Mouse (Mus musculus) ovary, adult 18-20 months (tissue): Measurements from ENCODE around the gene Mknk1.
A peak's percentile ranks its signal among the peaks of the same experiment; 100 is the strongest.

Experiments used
- DNase-seq: peaks from one replicate; pipeline ENCODE4 v3.0.0; 2022; ENCODE audit warnings: low spot score, mixed read lengths

Mknk1 gene

DNA sequence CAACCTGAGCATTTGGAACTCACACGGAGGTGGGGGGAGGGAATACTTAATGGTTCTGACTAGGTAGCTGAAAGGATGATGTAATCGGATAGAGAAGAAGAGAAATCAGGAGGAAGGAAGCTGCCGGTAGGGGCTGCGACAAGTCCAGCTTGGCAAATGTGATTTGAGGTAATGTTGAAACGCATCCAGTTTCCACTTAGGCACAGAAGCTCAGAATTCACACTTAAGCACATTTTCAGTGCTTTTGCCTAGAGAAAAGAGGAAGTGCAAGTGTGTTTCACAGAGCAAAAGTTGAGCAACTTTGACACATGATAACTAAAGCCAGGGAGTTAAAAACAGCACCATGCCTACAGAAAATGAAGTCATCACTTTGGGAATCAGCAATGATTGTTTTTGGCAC lies 8.4 kb downstream of the Mknk1 start:
- no peak for DNase-seq

DNA sequence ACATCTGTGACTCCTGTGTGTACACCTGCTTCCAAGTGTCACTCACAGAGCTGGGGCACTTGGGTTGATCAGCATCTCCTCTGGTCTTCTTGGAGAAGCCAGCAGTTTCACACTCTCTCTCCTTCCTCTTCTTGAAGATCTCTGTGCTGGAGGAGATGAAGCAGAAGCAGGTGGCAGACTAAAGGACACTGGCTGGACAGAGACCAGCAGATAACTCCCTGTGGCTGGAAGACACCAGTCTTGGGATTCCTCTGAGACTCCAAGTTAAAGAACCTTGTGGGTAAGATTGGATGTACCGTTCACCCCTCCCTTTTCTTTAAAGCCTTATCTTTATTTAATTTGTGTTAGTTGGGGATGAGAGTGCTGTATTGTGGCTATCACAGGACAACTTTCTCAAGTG lies 9.1 kb downstream of the Mknk1 start:
- DNase-seq: no peak

DNA sequence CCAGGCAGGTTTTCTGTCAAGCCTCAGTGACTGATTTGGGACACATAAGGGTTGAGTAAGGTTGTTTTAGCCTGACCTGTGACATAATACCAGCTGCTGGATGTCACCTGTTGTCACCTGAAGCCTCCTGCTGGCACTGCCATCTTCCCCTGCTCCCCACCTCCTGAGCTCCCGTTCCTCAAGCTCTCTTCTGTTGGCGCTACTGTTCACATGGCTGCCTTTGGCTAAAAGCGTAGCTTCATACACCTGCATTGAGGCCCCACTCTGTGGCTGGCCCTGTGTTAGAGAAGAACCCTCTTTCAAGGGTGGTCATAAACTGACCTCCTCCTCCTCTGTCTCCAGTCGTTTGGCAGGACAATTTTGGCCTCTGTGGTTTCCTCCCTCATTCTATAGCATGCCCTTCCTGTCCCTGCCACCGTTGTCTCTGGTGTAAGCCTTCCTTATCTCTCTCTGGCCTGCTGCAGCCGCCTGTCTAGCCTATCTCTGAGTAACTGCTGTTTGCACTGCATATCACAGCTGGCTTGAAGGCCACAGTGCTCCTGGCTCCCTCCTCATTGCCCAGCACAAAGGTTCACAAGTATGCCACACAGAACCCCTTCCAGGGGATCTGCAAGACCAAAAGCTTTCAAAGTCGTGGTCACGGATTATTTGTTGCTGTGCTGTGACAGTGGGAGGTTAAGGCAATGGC lies 10.1 kb downstream of the Mknk1 start:
- DNase-seq: peak; percentile 10

DNA sequence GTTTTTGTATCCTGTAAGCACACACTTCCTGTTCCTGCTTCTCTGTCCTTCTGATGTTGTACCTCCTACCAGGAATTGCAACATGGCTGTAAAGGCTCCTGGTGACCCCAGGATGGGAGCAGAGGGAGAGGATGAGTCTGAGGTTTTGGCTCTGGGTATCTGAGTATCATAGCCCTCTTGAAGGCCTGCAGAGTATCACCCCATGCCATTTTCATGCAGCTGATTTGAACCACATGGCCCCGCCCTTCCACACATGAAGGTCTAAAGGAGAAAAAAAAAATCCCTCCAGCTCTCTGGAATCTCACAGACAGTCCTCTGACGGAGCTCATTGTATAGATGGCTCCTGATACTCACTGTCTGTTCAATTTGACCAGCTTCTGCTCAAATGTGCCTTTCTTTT lies 11.1 kb downstream of the Mknk1 start:
- no peak for DNase-seq

DNA sequence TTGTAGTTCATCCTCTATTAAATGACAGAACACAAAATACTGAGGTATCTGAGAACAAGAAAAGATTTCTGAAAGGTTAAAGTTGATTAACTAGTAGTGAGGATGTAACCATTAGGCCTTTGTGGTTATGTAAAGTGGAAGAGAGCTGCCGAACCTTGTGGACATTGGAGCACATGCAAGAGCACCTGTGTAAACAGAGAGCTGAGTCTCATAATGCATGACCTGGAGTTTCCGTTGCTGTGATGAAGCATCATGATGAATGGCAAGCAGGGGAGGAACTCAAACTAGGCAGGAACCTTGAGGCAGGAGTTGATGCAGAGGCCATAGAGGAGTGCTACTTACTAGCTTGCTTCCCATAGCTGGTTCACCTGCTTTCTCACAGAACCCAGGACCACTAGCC lies 11.6 kb downstream of the Mknk1 start:
- no peak for DNase-seq

DNA sequence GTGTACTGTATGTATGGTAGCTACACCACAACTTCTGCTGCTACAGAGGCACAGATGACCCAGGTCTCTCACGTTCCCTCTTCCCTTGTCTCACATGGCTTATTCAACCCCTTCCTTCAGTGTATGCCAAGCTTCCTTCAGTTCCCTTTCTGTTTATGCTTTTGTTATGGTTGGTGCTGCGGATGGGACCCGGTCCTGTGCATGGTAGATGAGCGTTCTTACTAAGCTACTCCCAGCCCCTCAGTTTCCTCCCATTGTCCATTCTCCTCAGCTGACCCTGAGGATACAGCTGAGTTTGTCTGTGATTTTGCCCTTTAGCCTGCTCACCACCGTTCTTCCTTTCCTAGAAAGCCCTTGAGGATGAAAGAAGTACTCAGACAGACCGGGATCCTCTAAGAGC lies 12.6 kb downstream of the Mknk1 start:
- no peak for DNase-seq

DNA sequence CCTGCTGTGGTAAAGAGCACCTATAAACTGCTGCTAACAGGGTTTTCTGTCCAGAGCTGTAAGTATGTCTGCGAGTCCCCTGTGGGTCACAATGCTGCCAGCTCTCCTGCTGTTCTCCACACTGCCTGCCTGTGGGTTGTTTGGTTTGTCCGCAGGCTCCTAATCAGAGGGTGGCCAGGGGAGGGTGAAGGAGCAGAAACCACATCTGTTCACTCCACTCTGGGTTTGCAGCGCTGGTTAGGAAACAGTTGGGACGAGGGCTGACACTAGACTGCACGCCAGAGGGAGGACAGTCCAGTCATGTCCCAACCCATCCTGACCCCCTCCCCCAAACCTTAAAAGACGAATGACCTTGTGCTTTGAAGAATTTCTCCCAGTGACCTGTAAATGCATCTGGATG lies 16.1 kb downstream of the Mknk1 start:
- DNase-seq: no peak

DNA sequence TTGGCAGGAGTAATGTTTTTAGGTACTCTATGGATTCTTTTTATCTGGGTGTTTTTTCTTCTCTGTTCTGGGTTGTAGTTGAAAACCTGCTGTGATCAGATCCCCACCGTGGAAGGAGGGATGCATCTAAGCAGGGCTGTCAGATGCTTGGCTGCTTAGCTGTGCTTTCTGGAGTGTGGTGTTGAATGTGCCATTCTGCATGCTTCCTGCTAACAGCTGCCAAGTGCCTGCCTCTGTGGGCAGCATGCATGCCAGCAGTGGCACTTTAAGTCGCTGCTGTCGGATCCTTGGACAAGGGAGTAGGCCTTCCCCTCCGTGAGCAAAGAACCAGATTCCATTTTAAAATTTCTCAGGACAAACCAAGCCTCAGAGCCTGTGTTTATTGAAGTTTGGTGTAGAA lies 16.6 kb downstream of the Mknk1 start:
- no peak for DNase-seq

DNA sequence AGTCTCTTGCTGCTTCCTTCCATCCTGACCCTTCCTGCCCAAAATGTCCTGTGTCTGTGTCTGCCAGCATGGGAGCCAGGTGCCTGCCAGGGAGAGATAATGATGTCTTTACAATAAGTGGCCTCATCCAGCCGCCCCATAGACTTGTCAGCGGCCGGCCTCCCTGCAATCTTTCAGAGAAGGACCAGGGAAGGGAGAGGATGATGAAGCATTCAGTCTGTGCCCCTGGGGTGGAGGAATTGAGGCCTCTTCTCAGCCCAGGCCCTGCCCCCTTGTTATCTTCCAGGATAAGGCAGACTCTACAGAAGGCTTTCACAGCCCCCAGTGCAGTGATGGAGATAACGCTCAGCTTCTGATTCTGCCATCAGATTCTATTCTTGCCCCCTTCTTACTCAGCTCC lies 17.3 kb downstream of the Mknk1 start:
- DNase-seq: no peak

DNA sequence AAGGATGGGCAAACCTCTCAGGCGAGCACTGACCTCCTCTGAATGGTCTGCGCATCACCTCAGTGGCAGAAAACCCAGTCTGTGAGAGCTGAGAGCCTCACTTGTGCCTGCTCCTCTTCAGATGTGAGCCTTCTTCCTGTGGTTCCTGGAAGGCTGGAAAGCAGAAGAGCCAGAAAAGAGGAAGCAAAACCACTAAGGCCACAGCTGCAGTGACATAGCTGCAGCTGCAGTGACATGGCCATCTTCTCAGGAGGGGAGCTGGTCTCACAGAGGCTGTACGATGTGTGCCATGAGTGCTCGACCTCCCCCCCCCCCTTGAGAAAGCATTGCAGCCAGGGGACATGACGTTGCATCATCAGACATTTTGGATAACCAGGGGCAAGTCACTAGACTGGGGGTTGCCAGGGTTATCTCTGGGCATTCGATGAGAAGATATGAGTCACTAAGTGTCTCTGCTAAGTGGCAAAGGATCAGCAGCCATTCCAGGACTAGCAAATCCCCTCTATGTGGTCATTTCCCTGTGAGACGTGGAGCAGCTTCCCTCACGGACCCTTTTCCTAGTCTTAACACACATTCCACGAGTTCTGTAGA lies 18.4 kb downstream of the Mknk1 start:
- no peak for DNase-seq

DNA sequence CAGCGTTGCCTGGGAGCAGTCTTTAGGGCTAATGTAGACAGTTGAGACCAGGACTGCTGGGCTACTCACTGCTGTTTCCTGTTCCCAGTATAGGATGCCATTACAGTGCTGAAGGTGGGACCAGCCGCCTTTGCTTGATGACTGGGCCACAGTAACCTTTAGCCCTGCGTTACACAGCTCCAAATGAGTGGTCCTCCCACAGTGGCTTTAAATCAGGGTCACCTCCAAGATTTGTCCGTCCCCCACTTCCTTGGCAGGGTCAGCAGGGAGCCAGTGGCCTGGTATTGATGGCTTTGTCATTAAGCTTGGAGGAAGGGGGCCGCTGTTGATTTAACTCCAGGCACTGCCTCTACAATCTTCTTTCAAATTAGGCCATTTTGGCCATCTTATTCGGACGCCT lies 24.4 kb downstream of the Mknk1 start:
- no peak for DNase-seq

DNA sequence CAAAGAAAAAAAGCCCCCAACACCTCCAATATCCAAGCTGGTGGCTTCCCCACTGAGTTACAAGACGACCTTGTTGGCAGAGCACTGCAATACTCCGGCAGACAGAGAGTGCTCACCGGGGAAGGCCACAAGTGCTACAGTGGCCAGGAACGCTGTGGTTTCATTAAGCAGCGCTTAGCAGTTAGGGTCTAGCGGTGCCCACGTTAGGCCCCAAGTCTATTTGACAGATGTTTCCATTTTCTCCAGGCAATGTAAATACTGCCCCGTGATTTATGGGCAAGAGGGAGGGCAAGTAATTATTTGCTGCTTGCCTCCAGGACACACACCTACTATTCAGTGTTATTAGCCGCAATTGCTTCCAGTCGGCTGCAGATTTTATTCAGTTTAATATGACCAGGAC lies 24.9 kb downstream of the Mknk1 start:
- DNase-seq: no peak

DNA sequence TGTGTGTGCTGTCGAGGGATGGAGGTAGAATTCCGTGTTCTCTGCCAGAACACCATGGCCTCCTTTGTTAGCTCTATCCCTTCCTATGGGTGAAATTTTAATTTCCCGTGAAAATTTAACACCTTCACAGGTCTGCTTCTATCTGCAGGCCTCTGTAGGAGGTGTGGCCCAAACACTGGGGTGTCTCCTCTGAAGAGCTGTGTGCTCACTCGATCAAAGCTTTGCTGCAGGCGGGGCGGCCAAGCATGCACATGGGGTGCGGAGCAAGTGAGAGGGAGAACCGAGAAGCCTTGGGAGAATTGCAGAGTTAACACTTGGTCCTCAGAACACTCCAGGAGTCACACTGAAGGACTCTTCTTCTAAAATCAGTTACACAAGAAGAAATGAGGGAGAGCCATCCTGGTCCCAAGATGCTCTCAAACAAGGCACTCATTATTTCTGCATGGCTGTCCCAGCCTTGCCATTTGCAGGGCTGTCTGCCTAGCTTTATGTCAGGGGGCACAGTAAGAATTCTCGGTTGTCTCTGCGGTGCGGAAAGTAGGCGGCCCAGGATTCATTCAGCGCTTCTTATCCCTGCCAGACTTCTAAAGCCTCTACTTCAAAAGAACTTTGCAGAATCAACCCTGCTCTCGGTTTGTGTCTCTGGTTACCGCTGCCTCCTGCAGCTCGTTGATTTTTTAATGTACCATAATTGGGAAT lies 30.7 kb downstream of the Mknk1 start:
- no peak for DNase-seq

DNA sequence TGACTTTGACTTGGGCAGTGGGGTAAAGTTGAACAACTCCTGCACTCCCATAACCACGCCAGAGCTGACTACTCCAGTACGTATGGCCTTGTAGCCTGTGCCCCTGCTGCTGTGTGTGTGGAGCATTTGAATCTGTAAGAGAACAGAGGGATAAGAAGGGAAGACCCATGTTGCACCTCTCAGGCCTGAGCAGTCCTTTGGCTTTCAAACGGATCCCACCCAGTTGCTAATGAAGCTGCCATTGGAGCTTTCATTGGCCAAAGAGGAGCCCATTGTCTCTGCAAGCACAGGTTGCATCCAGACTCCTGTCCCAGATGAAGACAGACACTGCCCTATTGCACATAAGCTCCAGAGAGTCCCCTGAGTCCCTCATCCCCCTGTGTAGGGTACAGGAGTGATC lies 34.2 kb downstream of the Mknk1 start:
- DNase-seq: no peak

DNA sequence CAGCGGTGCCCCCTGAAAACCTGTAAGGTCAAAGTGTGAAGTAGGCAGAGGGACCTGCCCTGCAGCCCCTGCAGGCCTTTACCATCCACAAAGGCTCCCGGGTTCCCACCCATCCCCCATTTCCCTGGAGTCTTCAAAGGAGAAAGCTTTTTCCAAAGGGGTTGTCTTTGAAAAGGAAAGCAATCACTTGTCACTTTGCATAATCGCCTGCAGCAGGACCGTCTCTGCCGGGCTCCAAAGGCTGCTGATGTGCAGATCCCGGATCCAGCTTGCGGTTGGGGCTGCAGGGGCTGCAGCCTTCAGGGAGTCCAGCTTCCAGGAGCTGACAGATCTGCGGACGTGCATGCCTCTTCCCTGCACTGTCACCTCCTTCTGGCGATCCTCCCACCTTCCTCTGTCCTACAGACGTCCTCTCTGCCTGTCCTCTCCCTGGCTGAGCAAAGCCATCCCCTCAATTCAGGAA lies 39.2 kb downstream of the Mknk1 start:
- no peak for DNase-seq

DNA sequence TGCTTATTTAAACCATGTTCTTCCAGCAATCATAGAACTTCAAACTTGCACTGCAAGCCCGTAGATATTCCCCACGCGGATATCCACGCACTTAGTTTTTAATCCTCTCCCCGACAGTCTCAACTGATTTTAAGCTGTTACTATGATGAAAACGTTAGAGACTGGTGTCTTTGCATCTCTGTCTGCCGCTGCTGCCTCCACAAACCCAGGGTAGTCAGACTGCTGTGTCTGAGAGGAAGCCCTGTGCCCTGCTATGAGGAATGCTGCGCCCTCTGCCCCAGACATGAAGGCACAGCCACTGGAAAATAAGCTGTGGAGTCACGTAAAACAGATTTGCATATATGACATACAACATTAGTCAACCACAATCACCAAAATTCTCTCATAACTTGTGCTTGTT lies 39.8 kb downstream of the Mknk1 start:
- DNase-seq: no peak

DNA sequence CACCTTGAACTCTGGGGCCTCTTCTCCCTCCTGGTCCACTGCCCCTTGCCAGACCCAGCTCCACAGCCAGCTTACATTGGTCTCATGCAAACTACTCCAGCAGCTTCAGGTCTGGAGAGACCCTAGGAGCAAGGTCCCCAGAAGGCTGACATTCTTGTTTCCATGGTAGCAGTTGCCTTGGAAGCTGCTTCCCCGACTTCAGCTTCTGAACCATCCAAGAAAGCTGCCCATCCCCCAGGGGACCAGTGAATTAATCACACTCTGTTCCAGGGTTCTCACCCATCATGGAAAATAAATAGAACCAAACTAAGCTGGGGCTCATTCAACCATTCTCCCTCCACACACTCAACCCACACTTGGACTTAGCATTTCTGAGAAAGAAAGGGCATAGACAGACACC lies 42.2 kb downstream of the Mknk1 start:
- DNase-seq: no peak

DNA sequence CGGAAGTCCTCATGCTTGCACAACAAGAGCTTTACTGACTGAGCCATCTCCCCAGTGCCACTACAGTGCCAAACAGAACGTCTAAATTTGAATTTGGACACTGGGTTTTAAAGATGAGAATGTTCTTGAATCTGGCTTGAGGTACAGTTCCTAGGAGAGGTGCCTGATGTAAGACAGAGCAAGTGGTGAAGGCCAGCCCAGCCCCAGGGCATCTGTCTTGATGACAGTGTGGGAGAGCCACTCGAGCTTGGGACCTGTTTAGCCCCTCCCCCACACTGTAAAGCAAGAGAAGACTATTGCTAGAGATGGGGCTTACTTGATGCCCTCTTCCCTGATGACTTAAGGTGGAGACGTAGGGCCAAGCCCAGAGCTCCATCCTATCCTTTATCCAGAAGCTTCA lies 43.2 kb downstream of the Mknk1 start:
- no peak for DNase-seq

DNA sequence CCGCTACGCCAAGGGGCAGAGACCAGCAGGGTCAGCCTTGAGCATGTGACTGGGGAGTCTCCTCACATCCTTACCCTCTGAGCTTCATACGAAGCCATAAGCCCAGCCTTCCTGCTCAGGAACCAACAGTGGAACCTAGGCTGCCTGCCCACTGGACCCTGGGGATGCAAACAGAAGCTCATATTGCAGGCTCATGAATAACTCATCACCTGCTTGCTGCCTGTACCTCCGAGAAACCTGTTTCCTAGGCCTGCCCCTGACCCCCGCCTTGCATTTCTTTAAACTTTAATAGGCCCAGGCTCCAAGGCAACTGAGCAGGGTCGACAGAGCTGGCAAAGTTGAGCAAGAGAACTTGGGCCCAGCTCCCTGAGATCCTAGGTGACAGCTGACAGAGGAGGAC lies 45.0 kb downstream of the Mknk1 start, which contains the start of gene Kncn:
Gene Kncn, plus strand, starts transcription at position 379 of the 400 bp plus-strand sequence.
- DNase-seq: no peak

DNA sequence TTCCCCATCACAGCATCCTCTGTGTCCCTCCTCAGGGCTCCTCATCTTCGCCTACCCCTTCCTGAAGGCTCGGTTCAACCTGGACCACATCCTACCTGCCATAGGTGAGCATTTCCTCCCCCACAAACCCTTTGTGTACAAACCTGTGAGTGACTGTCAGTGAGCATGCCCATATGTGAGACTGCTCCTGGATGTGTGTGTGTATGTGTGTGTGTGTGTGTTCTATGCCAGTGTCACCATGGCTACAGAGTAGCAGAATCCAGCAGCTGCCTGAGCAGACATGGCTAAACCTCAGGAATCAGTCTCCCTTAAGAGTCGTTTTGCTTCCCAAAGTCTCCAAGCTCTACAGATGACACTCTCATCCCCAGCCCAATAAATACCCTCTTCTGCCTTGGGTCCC lies 46.8 kb downstream of the Mknk1 start:
- no peak for DNase-seq

DNA sequence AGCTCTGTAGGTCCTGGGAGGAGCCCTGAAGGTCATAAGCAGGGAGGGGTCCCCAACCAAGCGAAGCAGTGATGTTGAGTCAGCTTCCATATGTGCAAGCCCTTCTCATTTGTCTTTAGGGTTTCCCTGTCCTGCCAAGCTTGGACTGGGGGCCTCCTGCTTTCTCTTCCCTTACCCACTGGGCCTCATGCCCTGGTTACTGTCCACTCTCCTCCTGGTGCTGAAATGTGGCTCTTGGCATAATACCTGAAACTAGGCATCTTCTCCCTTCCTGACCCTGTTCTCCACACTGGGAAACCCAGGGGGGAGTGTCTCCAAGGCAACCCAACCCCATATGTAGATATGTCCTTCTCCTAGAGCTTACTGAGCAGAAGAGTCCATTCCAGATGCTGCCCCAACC lies 47.9 kb downstream of the Mknk1 start:
- no peak for DNase-seq

DNA sequence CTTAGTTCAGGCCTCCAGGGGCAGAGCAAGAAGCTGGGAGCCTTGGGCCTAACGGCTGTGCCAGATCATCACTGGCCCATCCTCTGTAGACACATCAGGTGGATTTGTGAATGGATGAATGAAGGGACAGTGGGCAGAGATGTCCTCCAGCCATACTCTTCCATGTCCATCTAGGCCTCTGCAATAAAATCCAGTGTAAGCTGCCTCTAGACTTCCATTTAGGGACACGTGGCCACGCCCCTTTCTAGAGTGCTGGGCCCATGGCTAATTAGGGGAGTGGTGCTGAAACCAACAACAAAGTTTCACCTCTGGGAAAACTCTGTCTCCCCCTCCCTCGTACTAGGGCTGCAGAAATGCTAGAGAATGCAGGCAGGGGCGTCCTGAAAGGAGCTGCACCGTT lies 51.1 kb downstream of the Mknk1 start:
- no peak for DNase-seq

DNA sequence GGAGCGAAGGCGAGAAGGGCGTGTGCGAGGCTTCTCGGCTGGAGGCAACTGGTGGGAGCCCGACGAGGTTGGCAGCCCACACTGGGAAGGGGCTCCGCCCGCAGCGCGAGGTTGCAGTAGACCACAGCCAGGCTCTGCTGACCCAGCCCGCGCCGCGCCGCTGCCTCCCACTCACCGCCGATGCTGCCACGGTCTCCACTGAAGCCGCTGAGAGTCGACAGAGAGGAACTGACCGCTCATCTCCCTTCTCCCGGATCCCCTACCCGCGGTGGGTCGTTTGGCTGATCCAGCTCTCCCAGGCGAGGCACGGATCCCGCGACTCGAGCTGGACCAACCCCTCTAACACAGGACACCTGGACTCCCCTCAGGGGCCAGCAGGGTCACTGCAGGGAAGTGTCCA lies 51.6 kb downstream of the Mknk1 start, which contains the start of gene 6430628N08Rik:
Gene 6430628N08Rik, plus strand, starts transcription at position 113 of the 400 bp plus-strand sequence.
- DNase-seq: no peak
